ENCODE assay signal across 9 mouse cellular contexts in the genomic region with DNA sequence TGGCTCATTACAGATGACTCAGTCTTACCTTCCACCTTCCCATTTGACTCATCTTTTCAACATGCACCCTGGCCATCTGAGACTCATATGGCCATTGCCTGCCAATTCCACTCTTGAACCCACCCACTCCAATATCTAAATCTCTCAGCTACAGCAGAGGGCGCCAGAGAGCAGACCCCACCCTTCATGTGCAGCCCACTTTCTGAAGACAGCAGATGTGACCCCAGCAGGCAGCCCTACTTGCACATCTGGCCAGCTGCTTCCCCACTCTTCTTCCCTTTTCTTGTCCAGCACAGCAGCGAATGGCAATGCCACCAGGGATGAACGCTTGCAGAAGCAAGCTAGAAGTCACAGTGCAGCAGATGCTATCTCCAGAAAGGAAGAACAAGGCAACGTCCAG.
DNase-seq lines count a peak whose midpoint lies in the region; ATAC-seq and TF ChIP-seq lines count a peak whose summit lies in the region.
"Had no signal": no experiment of that assay in that cellular context is flagged by ENCODE, and none has a peak within 500 bp of the region (broad histone marks: within the 10 kb centered on the region; RNA-seq: fewer than 3 reads in every experiment).

No protein-coding gene starts in this region.

- H3K27ac ChIP-seq in left cerebral cortex, adult 2 months, result no peak overlapping the region
- H3K27ac ChIP-seq: embryonic facial prominence, embryonic 13.5 days had no signal

- TF ChIP-seq CTCF in left cerebral cortex, adult 2 months (IDR thresholded peaks at IDR 0.05), result peak; percentile 50

- no peak overlapping the region for H3K4me3 ChIP-seq in left cerebral cortex, adult 2 months
- H3K4me3 ChIP-seq: embryonic facial prominence, embryonic 13.5 days had no signal

- peak; percentile 19 to 20 for DNase-seq in cerebellum, postnatal 25 days
- DNase-seq in cerebellum, adult 8-10 months, result no peak
- DNase-seq in left cerebral cortex, adult 2 months (ENCODE audit: extremely low spot score in 1 of 2, low spot score in 2 of 2), result peak in 1 of 2 experiments; percentile 12
- DNase-seq in left cerebral cortex, adult 8-10 months (ENCODE audit: low spot score in 2 of 2), result no peak
- peak; percentile 67 for DNase-seq in NIH3T3 (ENCODE audit: low read depth)
- peak; percentile 17 for DNase-seq in kidney, postnatal 14 days
- DNase-seq in frontal cortex, postnatal 25 days (ENCODE audit: low spot score in 2 of 2), result no peak

- intact Hi-C loops in left cerebral cortex, adult 2 months (cut with DNase I), result no loop called here

- no peak for ATAC-seq in granulocyte monocyte progenitor cell, adult 5-6 weeks (replicated peaks; ENCODE audit: poor library complexity, severe bottlenecking)

Comparison
In these comparisons a context has a peak if more than half of its experiments do, and no peak if none do; other contexts are left out.
1. DNase-seq: peak in cerebellum, postnatal 25 days (2 of 2), NIH3T3 (single experiment) and kidney, postnatal 14 days (single experiment); none in cerebellum, adult 8-10 months (single experiment), left cerebral cortex, adult 8-10 months (0 of 2) and frontal cortex, postnatal 25 days (0 of 2).